Mouse (Mus musculus) G1E (cell line): ENCODE results near the gene Rnf220. TPM values are rescaled to one million over a fixed set of nuclear protein-coding genes. Genes with fewer than 3 reads are reported as not detected.

Experiments used
- ATAC-seq: 2 replicates; pipeline ENCODE4 v1.8.0; 2016; ENCODE audit warnings: mild to moderate bottlenecking; ENCODE audit not compliant: insufficient number of reproducible peaks, poor library complexity, low FRiP score, severe bottlenecking; ENCODE audit errors: extremely low read depth
- DNase-seq: peaks from one replicate; pipeline ENCODE4 v3.0.0; 2012; ENCODE audit warnings: low spot score
- H3K27me3 ChIP-seq: 2 replicates; pipeline ENCODE4 v1.6.1; 2012; ENCODE audit warnings: mild to moderate bottlenecking, low read length, inconsistent platforms; ENCODE audit not compliant: insufficient read depth
- H3K36me3 ChIP-seq: replicated peaks from 2 replicates; pipeline ENCODE3; 2012; ENCODE audit warnings: mild to moderate bottlenecking, inconsistent platforms
- H3K4me1 ChIP-seq: 2 replicates; pipeline ENCODE4 v1.6.1; 2012; ENCODE audit warnings: low read depth, low read length, inconsistent platforms, mixed read lengths; ENCODE audit not compliant: insufficient read depth
- H3K4me3 ChIP-seq: 2 replicates; pipeline ENCODE4 v1.5.1; 2012; ENCODE audit warnings: low read depth, mild to moderate bottlenecking, inconsistent platforms, low read length, moderate library complexity, mixed read lengths
- H3K9me3 ChIP-seq: replicated peaks from 2 replicates; pipeline ENCODE4 v1.6.1; 2012; ENCODE audit warnings: inconsistent platforms
- CTCF ChIP-seq: IDR thresholded peaks from 2 replicates; pipeline ENCODE4 v1.5.1; 2012; ENCODE audit warnings: low read depth, low read length, inconsistent platforms, mixed read lengths
- GATA1 ChIP-seq: IDR thresholded peaks from 2 replicates; pipeline ENCODE4 v1.6.1; 2012; ENCODE audit warnings: borderline replicate concordance, low read length, inconsistent platforms, mixed read lengths
- GATA2 ChIP-seq: IDR thresholded peaks from 2 replicates; pipeline ENCODE4 v1.6.1; 2012; ENCODE audit warnings: low read depth, low read length, inconsistent platforms, borderline replicate concordance
- POLR2AphosphoS5 ChIP-seq: IDR thresholded peaks from 2 replicates; pipeline ENCODE4 v1.6.1; 2012; ENCODE audit warnings: low read depth, low read length, inconsistent platforms; ENCODE audit not compliant: insufficient replicate concordance
- TAL1 ChIP-seq: conservative IDR thresholded peaks from 2 replicates; pipeline ENCODE4 v1.6.1; 2012; ENCODE audit warnings: low read depth, low read length, inconsistent platforms, mixed read lengths
- polyA plus RNA-seq: library from polyadenylated mRNA; stranded (reverse); fragments of >175 nt; gene quantifications from 2 replicates; pipeline ENCODE4 v1.2.3, GENCODE M21; 2012
- total RNA-seq, 2 experiments: library from RNA; stranded (forward) in 1 of 2; stranded (reverse) in 1 of 2; fragments of 200-1000 nt in 1 of 2; fragments of >200 nt in 1 of 2; fragmentation: Nextera tagmentation in 1 of 2; gene quantifications; 2 replicates each; pipeline ENCODE4 v1.2.3; 2014 to 2017

Rnf220 gene
- total and polyA plus RNA-seq, 3 experiments = 87.7 to 113 (median 88.7) TPM

DNA sequence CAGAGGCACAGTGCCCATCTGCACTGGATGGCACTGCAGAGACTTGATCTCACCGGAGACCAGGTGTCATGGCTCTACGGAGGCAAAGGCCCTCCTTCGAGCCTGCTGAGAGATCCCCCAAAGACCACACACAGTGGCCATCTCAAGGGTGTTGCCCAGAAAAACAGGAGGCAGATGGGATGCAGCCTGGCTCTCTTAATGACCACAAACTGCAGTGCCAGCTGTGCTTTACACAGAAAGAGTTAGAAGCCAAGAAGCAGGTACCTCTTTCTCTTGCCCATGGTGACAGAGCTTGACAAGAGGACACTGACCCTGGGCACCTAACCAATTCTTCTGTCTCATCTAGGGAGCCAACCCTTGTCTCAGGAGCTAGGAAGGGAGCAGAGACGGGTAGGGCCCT, 212.5 kb downstream of the Rnf220 start:
- peaks cover 52% of the 10 kb centered on the region for H3K4me1 ChIP-seq
- no peaks in the 10 kb centered on the region for H3K9me3 ChIP-seq
- DNase-seq (no peak), ATAC-seq (no peak)
- TF ChIP-seq CTCF (no peak), GATA1 (no peak), POLR2AphosphoS5 (no peak), TAL1 (no peak), GATA2 (no peak)
- peaks cover 91% of the 10 kb centered on the region for H3K36me3 ChIP-seq
- H3K4me3 ChIP-seq = no peak overlapping the region
- H3K27me3 ChIP-seq = no peaks in the 10 kb centered on the region

DNA sequence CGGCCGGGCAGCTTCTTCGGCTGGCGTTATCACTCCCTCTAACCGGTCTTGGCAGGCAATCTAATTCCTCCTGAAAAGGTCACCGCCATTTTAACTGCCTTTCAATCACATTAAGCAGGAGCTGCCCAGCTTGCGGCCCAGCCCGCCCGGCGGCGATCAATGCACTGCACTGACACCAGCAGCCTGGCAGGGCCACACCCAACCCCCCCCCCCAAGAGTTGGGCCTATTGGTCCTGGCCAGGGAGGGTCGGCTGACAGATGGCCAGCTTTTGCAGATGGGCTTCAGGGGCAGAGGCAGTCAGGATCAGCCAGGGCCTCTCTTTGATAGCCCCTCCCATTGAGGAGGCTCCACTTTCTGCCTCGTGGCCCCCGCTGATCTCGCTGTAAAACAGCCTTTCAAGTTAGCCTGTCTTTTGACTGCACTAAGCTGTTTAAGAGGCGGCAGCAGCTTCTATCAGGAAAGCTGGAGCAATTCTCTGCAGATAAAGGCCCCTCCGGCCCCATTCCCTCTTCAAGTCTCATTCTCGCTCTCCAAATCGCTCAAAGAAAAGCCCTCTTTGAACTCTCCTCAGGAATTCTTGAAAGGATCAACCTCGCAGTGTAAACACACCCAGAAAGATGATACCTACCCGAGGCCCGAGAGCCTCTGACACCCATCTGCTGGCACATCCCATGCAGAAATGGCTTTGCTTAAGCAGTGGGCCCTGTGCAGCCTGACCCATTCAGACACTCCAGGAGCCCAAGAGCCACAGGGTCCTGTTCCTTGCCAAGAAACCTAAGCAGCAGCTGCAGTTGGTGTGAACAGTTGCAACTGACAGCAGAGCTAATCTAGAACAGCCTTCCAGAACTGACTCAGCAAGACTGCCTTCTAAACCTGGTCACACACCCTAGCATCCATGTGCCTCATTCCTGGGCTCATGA, 213.3 kb downstream of the Rnf220 start:
- Histone ChIP-seq H3K4me3 (no peak overlapping the region), H3K27me3 (no peaks in the 10 kb centered on the region), H3K4me1 (peaks cover 57% of the 10 kb centered on the region), H3K9me3 (no peaks in the 10 kb centered on the region), H3K36me3 (peaks cover 99% of the 10 kb centered on the region)
- DNase-seq (no peak), ATAC-seq (no peak)
- TF ChIP-seq GATA1 (no peak), GATA2 (no peak), CTCF (no peak), TAL1 (no peak), POLR2AphosphoS5 (no peak)

DNA sequence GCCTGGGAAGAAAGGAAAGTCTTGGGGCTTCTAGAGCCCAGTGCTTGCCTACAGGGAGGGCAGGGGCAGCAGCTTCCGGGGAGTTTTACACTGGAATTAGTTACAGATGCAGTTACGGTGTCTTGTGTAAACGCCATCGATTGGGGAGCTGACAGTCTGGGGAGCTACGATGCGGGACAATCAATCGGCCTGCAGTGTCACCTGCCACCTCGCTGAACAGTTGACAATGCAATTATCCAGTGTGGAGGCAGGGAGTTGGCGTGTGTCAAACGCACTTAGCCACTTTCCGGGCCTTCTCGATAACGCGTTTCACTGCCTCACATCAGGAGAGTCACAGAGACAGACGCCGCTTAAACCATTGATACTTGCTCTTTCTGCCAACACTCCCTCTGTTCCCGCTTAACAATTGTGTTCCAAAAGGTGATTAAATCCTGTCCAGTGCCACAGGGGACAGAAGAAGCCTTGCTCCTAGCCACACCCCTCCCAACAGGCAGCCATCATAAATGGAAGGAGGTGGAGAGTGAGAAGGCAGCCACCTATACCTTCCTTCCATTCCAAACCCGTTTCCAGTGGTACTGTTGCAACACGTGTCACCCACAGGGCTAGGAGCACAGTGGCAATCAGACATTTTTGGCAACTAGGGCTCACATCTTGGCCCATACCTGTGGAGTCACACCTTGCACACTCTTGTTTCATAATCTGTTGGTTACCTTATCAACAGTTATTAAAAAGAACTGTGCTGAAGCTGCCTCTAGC, 215.6 kb downstream of the Rnf220 start:
- ATAC-seq = no peak
- H3K4me1 ChIP-seq = peaks cover 36% of the 10 kb centered on the region
- H3K36me3 ChIP-seq = peaks cover 100% of the 10 kb centered on the region
- DNase-seq = no peak
- H3K27me3 ChIP-seq = no peaks in the 10 kb centered on the region
- TF ChIP-seq GATA1 = no peak
- TF ChIP-seq POLR2AphosphoS5 = no peak
- no peak for TF ChIP-seq GATA2
- TF ChIP-seq CTCF = no peak
- no peak for TF ChIP-seq TAL1
- no peak overlapping the region for H3K4me3 ChIP-seq
- H3K9me3 ChIP-seq = no peaks in the 10 kb centered on the region

DNA sequence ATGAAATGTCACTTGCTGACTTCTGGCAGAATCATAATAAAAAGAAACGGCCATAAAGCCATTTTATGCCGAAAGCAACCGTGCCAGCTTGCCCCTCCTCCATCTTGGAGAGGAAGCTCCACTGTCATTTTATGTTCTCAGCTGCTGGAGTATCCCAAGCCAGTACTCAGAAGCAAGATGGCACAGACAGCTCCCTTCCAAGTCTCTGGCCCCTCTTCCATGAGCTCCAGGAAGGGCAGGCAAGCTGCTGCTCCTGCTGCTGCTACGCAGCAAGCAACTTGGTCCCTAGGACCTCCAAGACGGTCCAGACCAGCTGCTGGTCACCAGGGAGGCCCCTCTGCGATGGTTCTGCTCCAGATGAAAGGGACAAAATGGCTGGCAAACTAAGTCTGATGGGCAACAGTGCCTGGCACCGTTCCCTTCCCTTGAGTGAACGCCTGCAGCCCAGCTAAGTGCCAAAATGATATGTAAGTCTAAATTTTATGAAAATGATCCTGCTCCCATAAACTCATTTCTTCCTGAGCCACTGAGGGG, 216.4 kb downstream of the Rnf220 start:
- H3K4me3 ChIP-seq = no peak overlapping the region
- no peaks in the 10 kb centered on the region for H3K27me3 ChIP-seq
- H3K4me1 ChIP-seq = peaks cover 29% of the 10 kb centered on the region
- H3K36me3 ChIP-seq = peaks cover 100% of the 10 kb centered on the region
- ATAC-seq (no peak), DNase-seq (no peak)
- no peak; the same call in 1 of the 2 replicates for TF ChIP-seq POLR2AphosphoS5
- TF ChIP-seq GATA1 = no peak
- TF ChIP-seq GATA2 = no peak
- no peak for TF ChIP-seq TAL1
- TF ChIP-seq CTCF = no peak
- no peaks in the 10 kb centered on the region; the same call in 1 of the 2 replicates for H3K9me3 ChIP-seq

DNA sequence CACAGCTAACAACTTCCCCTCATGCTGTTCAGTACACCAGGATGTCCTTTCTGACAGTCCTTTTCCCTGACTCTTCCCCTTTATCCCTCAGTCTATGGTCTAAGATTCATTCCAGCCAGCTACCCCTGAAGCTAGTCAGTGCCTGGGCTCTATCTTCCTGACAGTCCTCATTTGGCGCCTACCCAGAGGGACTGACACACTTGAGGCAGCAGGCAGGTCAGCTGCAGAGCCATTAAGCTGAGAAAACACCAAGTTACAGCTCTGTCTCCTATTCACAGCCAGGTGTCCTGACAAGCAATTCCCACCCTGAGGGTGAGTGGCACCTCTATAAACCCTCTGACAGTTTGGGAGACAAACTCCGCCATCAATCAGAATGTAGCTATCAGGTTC, 217.6 kb downstream of the Rnf220 start:
- H3K4me3 ChIP-seq = no peak overlapping the region
- H3K27me3 ChIP-seq = no peaks in the 10 kb centered on the region
- H3K36me3 ChIP-seq = peaks cover 100% of the 10 kb centered on the region
- H3K9me3 ChIP-seq = peaks cover 7% of the 10 kb centered on the region
- no peak for DNase-seq
- H3K4me1 ChIP-seq = peaks cover 17% of the 10 kb centered on the region
- TF ChIP-seq TAL1 (no peak), CTCF (no peak), GATA1 (no peak), GATA2 (no peak), POLR2AphosphoS5 (no peak)
- ATAC-seq = no peak
